In the genomic region with DNA sequence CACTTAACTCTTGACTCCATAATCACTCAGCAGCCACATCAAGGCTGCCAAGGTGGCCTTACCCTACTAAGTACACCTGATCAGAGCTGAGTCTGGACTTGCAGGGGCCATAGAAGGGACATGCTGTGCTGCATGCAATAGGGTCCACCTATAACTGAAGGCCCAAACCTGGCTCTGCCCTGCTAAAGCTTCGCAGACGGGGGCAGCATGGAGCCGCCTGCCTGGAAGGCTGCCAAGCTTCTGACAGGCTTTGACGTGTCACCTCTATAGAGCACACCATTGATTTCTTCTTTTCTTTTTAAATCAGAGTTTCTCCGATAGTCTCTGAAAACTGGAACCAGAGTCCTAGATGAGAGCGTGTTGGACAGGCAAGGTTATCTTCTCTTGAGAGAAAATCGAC, we compare ENCODE assay signal across 11 mouse cellular contexts.
DNase-seq lines count a peak whose midpoint lies in the region; ATAC-seq and TF ChIP-seq lines count a peak whose summit lies in the region.
"Had no signal": no experiment of that assay in that cellular context is flagged by ENCODE, and none has a peak within 500 bp of the region (broad histone marks: within the 10 kb centered on the region; RNA-seq: fewer than 3 reads in every experiment).

No protein-coding gene starts in this region.

- H3K9me3 ChIP-seq in liver, embryonic 12.5 days (replicated peaks) = no peaks in the 10 kb centered on the region
- H3K9me3 ChIP-seq in stomach, embryonic 16.5 days (replicated peaks; ENCODE audit: control insufficient read depth, low read length) = no peaks in the 10 kb centered on the region
- H3K9me3 ChIP-seq: neural tube, embryonic 15.5 days had no signal

- H3K4me2 ChIP-seq in liver, embryonic 12.5 days = no peak overlapping the region
- H3K4me2 ChIP-seq in stomach, embryonic 16.5 days (ENCODE audit: low read depth, low read length) = no peak overlapping the region
- H3K4me2 ChIP-seq: neural tube, embryonic 15.5 days had no signal

- DNase-seq in cerebellum, postnatal 4 days (ENCODE audit: low spot score in 2 of 2) = peak; percentile 30 to 38
- no peak for DNase-seq in cerebellum, adult 2 months
- peak; percentile 12 for DNase-seq in liver
- DNase-seq in urinary bladder, postnatal 14 days (ENCODE audit: low spot score) = peak; percentile 39
- DNase-seq in urinary bladder, postnatal 25 days (ENCODE audit: low spot score) = no peak
- no peak for DNase-seq in spleen, postnatal 10 days (ENCODE audit: low spot score in 2 of 2)

- no peaks in the 10 kb centered on the region for H3K36me3 ChIP-seq in liver, embryonic 12.5 days
- no peaks in the 10 kb centered on the region for H3K36me3 ChIP-seq in stomach, embryonic 16.5 days (ENCODE audit: control insufficient read depth, insufficient read depth, low read length)
- H3K36me3 ChIP-seq: neural tube, embryonic 15.5 days had no signal

- no peak overlapping the region for H3K9ac ChIP-seq in liver, embryonic 12.5 days
- no peak overlapping the region for H3K9ac ChIP-seq in stomach, embryonic 16.5 days (ENCODE audit: low read length)
- H3K9ac ChIP-seq: neural tube, embryonic 15.5 days had no signal

- no peak for TF ChIP-seq CTCF in cerebellum, adult 2 months (IDR thresholded peaks at IDR 0.05; ENCODE audit: borderline replicate concordance, insufficient read depth, low read depth, low read length)

- 52% methylated on average over 7 of the region's 7 CpGs for WGBS in cerebellum, adult 2 months
- WGBS in liver, embryonic 12.5 days (ENCODE audit: insufficient replicate concordance) = 64% methylated on average over 7 of the region's 7 CpGs
- WGBS in stomach, embryonic 16.5 days = 40% methylated on average over 7 of the region's 7 CpGs

- no peak for ATAC-seq in liver, embryonic 12.5 days
- ATAC-seq in stomach, embryonic 16.5 days (ENCODE audit: insufficient read depth, low FRiP score) = peak; percentile 64
- ATAC-seq: Patski had no signal

- no peak overlapping the region for H3K4me3 ChIP-seq in cerebellum, adult 2 months (replicated peaks; ENCODE audit: insufficient read depth, low read depth, low read length)
- H3K4me3 ChIP-seq in liver, embryonic 12.5 days = no peak overlapping the region
- no peak overlapping the region for H3K4me3 ChIP-seq in stomach, embryonic 16.5 days (replicated peaks; ENCODE audit: low read length)
- H3K4me3 ChIP-seq: neural tube, embryonic 15.5 days had no signal

- TF ChIP-seq POLR2A in cerebellum, adult 2 months (IDR thresholded peaks at IDR 0.05; ENCODE audit: borderline replicate concordance, insufficient read depth, low read length) = no peak

- H3K4me1 ChIP-seq in cerebellum, adult 2 months (ENCODE audit: control insufficient read depth, insufficient read depth, low read length) = no peaks in the 10 kb centered on the region
- H3K4me1 ChIP-seq in liver, embryonic 12.5 days = no peaks in the 10 kb centered on the region
- no peaks in the 10 kb centered on the region for H3K4me1 ChIP-seq in stomach, embryonic 16.5 days (ENCODE audit: control insufficient read depth, insufficient read depth, low read length)

- no peaks in the 10 kb centered on the region for H3K27me3 ChIP-seq in cerebellum, adult 2 months (ENCODE audit: control insufficient read depth, insufficient read depth, low read length)
- no peaks in the 10 kb centered on the region for H3K27me3 ChIP-seq in liver, embryonic 12.5 days (replicated peaks)
- H3K27me3 ChIP-seq in stomach, embryonic 16.5 days (ENCODE audit: control insufficient read depth, insufficient read depth, low read length) = no peaks in the 10 kb centered on the region
- H3K27me3 ChIP-seq: neural tube, embryonic 15.5 days had no signal

- H3K27ac ChIP-seq in cerebellum, adult 2 months (ENCODE audit: insufficient read depth, low read length) = no peak overlapping the region
- H3K27ac ChIP-seq in liver, embryonic 12.5 days = no peak overlapping the region
- peak overlapping the region; percentile 34 for H3K27ac ChIP-seq in stomach, embryonic 16.5 days (ENCODE audit: low read length)
- H3K27ac ChIP-seq: macrophage had no signal

Comparison
In these comparisons a context has a peak if more than half of its experiments do, and no peak if none do; other contexts are left out.
1. DNase-seq: peak in cerebellum, postnatal 4 days (2 of 2), liver (single experiment) and urinary bladder, postnatal 14 days (single experiment); none in cerebellum, adult 2 months (0 of 2), urinary bladder, postnatal 25 days (single experiment) and spleen, postnatal 10 days (0 of 2).